Mouse (Mus musculus): ENCODE measurements around the gene Klhl22. TPM values are rescaled to one million over a fixed set of nuclear protein-coding genes. Genes with fewer than 3 reads are reported as not detected.

Klhl22 gene
- polyA plus RNA-seq, 1 experiment, result 38.5 TPM

DNA sequence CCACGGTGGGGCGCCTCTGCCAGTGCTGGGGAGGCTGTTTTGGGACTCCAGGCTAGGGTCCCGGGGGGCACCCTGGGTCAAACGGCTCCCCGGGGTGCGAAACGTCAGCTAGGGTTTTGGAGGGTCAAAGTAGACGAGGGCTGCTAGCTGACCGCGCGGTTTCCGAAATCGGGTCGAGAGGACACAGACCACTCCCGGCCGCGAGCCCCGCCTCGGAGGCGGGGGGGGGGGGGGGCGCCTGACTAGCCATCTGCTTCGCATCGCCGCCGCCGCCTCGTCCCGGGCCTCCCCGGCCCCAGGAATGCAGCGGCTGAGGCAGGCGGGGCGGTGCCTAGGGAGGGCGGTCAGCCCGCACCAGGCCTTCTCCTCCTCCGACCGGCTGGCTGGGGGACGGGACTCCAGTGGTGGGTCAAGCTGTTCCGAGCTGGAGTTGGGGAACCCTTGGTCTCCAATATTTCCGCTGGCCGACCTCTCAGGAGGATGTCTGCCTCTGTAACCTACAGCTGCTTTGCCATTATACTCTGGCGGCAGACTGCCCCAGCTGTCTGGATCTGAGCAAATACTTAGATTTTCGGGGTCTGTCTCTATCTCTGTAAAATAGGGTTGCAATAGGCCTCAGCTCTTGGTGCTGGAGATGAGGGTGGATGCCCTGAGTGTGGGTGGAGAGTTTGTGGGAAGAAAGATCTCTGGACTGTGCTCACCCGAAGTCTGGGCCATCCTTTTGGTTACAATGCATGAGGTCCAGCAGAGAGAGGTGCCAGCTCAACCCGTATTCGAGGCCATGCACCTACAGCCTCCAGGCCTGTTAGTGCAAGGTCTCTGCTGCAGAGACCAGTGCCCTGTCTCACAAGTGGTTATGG lies 39.1 kb downstream of the Klhl22 start:
- DNase-seq (ENCODE audit: low read depth, low spot score), result no peak
- WGBS, result 7% methylated on average over 38 of the region's 45 CpGs

DNA sequence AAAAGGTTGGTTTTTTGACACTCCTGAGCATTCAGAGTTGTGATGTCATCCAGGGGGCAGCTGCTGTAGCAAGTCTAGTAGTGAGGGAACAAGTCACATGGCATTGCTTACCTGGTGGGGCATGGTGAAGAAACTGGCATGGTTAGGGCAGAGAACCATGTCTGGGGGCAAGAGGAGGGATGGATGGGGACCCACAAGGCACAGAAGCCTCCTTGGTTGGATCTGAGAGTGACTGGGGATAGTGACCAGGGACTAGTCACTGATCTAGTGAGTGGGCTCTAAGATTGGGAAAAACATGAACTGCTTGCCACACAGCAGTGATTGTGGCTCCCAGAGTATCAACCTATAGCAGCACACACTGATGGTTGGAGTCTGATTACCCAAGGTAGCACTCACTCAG lies 40.2 kb downstream of the Klhl22 start:
- DNase-seq (ENCODE audit: low read depth, low spot score), result no peak

DNA sequence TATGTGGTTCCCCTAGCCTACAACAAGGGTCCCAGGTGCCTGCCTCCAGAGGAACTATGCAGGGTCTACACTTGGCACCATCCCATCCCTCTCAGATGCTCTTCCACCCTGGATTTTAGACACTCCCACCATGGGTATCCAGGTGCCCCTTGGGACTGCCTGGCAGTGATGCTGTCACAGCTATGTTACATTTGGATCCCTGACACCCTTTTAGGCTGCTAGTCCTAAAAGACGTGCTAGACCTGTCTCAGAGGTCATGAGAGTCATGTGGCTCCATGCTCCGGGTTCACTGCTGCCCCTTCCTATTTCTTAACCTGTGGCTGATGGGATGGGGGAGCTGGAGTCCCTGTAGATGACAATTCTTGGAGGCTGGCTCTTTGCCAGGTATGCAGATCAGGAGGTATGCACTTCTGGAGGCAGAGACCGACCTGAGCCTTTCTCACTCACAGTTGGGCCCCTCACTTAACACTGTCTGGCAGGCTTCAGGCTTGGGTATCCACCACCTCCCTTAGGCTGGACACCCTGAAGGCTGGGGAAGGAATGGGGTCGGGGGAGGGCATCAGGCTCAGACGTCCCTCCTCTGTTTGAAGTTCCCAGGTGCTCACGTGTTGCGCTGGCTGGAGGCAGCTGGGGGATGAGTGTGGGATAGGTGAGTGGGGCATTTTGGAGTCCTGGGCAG lies 42.5 kb downstream of the Klhl22 start:
- WGBS, result 25% methylated on average over 7 of the region's 7 CpGs
- DNase-seq (ENCODE audit: low read depth, low spot score), result no peak

DNA sequence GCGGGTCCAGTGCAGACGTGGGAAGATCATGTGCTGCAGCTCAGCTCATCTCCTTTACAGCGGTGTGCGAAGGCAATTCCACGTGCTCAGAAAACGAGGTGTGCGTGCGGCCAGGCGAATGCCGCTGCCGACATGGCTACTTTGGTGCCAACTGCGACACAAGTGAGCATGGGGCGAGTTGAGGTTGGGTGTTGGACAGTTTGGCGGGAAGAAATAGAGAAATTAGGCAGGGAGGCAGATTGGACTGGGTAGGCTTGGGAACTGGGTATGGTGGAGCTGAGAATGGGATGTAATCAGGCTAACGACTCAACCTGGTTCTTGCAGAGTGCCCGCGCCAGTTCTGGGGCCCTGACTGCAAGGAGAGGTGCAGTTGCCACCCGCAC lies 43.0 kb downstream of the Klhl22 start:
- WGBS, result 25% methylated on average over 18 of the region's 18 CpGs
- DNase-seq (ENCODE audit: low read depth, low spot score), result no peak

DNA sequence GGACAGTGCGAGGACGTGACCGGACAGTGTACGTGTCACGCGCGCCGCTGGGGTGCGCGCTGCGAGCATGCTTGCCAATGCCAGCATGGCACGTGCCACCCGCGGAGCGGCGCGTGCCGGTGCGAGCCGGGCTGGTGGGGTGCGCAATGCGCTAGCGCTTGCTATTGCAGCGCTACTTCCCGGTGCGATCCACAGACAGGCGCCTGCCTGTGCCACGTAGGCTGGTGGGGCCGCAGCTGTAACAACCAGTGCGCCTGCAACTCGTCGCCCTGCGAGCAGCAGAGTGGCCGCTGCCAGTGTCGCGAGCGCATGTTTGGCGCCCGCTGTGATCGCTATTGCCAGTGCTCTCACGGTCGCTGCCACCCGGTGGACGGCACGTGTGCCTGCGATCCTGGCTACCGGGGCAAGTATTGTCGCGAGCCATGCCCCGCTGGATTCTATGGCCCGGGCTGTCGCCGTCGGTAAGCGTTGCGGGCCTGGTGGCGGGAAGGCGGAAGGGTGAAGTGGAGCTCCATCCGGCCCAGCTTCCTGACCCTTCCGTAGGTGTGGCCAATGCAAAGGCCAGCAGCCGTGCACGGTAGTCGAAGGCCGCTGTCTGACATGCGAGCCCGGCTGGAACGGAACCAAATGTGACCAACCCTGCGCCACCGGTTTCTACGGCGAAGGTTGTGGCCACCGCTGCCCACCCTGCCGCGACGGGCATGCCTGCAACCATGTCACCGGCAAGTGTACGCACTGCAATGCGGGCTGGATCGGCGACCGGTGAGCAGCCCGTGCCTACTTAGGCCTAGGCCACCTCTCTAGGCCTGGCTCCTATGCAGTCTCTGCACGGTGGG lies 43.6 kb downstream of the Klhl22 start:
- no peak for DNase-seq (ENCODE audit: low read depth, low spot score)
- WGBS, result 22% methylated on average over 83 of the region's 83 CpGs

DNA sequence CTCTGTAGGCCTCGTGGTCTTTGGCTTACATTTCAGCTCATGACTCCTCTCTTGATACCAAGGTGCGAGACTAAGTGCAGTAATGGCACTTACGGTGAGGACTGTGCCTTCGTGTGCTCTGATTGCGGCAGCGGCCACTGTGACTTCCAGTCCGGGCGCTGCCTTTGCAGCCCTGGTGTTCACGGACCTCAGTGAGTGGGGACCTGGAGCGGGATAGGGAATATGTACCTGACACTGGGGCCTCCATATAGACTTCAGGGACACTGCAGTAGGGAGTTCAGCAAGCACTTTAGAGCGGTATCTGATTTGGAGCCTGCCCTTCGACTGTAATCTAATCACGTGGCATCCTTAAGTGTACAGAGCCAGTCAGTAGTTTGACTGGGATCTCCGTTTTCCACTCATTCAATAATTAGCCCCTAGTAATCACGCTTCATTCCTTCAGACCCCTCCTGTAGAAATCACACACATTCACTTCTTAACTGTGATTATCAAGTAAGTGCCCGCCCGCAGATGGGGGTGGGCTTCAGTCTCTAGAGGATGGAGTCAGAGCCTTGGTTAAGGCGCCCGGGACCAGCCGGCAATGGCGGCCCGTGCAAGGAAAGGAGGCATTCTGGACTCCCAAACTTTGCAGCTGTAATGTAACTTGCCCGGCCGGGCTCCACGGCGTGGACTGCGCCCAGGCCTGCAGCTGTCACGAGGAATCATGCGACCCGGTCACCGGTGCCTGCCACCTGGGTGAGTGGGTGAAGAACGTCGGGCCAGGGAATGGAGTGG lies 44.4 kb downstream of the Klhl22 start:
- WGBS, result 40% methylated on average over 33 of the region's 33 CpGs

DNA sequence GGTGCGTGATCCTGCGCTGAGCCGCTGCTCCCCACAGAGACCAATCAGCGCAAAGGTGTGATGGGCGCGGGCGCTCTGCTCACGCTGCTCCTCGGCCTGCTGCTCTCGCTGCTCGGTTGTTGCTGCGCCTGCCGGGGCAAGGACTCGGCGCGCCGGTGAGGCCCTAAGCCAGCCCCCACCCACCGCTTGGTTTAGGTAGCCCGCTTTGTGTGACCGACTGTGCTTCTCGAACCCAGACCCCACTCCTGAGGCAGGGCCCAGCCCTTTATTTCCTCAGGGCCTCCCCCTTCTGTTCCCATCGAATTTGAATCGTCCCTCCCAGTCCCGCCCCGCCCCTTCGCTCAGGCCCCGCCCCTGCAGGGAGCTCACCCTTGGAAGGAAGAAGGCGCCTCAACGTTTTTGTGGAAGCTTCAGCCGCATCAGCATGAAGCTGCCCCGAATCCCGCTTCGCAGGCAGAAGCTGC lies 45.1 kb downstream of the Klhl22 start:
- no peak for DNase-seq (ENCODE audit: low read depth, low spot score)
- WGBS, result 18% methylated on average over 33 of the region's 33 CpGs

More for the DNA sequence above, 44.4 kb downstream of the Klhl22 start:
- no peak for DNase-seq (ENCODE audit: low read depth, low spot score)

DNA sequence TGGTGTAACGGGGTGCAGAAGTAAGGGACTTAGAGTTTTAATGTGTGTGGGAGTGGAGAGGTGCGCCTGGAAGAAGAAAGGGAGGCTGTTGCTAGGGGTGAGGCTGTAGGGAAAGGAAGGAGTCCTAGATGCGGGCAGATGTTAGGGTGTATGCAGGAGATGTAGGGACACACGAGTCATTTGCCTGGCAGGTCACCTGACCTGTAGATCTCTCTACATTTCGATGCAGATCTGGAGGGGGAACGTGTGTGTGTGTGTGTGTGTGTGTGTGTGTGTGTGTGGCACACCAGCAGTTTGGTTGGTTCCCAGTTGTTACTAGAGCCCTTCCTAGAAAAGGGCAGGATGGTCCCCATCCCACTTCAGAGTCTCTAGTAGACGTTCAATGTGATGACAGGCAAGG lies 45.6 kb downstream of the Klhl22 start:
- WGBS, result 29% methylated on average over 7 of the region's 7 CpGs
- DNase-seq (ENCODE audit: low read depth, low spot score), result no peak

DNA sequence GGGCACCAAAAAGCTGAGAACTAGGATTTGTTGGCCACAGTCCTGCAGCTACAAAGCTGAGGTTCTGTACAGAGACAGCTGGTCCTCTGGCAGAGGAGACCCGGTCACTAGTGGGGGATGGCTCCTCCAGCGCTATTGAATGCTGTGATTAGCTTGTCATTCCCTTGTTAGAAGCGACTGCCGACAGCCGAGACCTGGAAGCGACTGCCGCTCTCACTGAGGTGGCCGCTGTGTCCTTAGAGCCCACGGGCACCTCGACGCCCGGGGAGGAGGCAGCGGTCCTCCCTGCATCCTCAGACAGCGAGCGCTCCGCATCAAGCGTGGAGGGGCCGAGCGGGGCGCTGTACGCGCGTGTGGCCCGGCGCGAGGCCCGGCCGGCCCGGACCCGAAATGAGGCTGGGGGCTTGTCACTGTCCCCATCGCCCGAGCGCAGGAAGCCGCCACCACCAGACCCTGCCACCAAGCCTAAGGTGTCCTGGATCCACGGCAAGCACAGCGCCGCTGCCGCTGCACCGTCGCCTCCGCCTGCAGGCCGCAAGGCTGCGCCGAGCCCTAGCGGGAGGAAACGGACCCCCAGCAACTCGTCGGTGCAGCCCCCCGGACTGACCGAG lies 47.3 kb downstream of the Klhl22 start:
- WGBS, result 24% methylated on average over 50 of the region's 50 CpGs
- DNase-seq (ENCODE audit: low read depth, low spot score), result no peak

DNA sequence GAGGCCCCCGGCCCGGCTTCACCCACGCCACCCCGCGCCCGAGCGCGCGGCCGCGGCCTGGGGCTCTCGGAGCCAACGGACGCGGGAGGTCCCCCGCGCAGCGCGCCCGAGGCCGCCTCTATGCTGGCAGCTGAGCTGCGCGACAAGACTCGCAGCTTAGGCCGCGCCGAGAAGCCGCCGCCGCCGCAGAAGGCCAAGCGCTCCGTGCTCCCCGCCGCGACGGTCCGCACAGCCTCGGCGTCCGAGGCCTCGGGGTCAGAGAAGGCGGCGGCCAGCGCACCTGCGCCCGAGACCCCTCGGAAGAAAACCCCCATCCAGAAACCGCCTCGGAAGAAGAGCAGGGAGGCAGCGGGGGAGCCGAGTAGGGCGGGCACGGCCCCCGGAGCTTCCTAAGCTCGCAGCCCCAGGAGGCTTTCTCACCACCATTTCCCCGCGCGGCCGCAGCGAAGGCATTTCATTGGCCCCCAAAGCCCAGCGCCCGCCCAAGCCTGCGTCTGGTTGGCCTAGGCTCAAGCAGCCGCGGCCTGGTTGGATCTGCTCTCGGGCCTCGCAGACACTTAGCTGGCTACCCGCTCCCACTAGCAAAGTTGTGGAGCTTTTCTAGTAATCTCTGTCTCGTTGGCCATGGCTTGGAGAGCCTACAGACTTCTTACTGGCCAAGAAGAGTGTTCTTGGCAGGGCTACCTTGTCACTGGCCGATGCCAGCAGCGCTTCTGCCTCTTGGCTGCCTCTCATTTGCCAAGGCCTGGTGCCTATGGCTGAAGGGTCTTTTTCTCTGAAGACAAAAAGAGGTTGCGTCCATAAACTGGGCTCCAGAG lies 48.0 kb downstream of the Klhl22 start:
- WGBS, result 14% methylated on average over 73 of the region's 73 CpGs
- DNase-seq (ENCODE audit: low read depth, low spot score), result peak; percentile 53

DNA sequence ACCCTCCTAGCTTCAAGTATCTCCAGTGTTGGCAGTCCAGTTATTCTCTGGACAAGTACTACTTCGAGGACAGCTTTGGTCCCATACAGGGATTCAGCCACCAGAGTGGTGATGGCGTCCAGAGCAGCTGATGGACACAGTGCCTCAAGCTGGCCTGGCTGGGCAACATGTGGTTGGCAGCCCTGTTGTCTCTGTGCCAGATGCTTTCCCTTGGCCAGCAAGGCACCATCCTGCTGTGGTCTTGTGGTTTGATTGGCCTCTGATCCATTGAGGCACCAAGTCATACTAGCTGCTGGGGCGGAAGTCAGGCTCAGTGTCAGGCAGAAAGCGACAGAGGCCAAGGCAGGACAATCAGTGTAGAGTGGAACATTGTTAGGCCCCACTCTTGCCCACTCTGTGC lies 49.7 kb downstream of the Klhl22 start:
- 89% methylated on average over 4 of the region's 4 CpGs for WGBS
- DNase-seq (ENCODE audit: low read depth, low spot score), result no peak

DNA sequence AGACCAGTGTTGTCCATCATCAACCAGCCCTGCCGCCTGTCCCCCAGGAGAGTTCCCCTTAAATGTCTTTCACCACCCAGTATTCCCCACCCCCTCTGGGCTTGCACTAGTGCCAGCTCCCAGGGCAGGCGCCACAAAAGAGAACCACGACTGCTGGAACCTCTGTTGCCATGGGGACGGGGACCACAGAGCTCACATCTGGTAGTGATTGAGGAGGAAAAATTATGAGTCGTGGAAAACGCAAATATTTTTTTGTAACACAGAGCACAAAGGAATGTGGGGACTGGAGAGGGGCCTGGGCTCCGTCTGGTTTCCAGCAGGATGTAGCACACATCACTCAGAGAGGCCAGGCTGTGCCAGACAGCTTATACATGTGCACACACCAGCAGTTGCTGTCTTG lies 50.3 kb downstream of the Klhl22 start:
- no peak for DNase-seq (ENCODE audit: low read depth, low spot score)
- WGBS, result 41% methylated on average over 7 of the region's 7 CpGs

DNA sequence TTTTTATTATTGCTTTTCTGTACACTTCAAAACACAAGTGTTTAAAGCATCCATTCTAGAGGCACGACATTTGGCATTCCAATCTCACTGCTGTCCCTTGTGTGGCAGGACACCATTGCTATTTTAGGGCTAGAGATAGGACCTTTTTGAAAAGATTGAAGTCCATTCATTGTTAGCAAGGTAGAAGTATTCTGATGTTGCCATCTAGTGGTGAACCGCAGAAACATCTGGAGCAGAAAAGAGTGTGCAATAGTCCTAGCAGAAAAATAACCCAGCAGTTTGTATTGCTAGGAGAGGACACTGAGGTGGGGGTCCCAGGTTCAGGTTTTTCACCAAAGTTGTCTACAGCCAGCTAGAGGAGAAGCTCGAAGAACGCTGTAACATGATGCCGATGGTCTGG lies 52.7 kb downstream of the Klhl22 start:
- WGBS, result 4% methylated on average over 5 of the region's 5 CpGs
- DNase-seq (ENCODE audit: low read depth, low spot score), result peak; percentile 42

DNA sequence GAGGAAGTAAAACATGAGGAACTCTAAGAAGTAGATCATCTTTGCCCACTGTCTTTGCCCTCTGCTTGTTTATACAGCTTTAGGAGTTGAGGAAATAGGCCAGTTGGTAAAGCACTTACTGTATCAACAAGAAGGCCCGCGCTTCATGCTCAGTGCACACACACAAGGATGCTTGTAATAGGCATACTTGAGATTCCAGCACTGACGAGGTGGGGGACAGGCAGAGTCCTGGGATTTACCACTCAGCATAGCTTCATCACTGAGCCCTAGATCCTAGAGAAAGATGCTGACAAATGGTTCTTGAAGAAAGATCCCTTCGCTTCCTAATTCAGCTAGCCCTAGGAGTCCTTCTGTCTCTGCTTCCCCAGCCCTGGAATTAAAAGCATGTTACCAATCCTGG lies 53.8 kb downstream of the Klhl22 start:
- 52% methylated on average over 4 of the region's 4 CpGs for WGBS
- DNase-seq (ENCODE audit: low read depth, low spot score), result no peak

DNA sequence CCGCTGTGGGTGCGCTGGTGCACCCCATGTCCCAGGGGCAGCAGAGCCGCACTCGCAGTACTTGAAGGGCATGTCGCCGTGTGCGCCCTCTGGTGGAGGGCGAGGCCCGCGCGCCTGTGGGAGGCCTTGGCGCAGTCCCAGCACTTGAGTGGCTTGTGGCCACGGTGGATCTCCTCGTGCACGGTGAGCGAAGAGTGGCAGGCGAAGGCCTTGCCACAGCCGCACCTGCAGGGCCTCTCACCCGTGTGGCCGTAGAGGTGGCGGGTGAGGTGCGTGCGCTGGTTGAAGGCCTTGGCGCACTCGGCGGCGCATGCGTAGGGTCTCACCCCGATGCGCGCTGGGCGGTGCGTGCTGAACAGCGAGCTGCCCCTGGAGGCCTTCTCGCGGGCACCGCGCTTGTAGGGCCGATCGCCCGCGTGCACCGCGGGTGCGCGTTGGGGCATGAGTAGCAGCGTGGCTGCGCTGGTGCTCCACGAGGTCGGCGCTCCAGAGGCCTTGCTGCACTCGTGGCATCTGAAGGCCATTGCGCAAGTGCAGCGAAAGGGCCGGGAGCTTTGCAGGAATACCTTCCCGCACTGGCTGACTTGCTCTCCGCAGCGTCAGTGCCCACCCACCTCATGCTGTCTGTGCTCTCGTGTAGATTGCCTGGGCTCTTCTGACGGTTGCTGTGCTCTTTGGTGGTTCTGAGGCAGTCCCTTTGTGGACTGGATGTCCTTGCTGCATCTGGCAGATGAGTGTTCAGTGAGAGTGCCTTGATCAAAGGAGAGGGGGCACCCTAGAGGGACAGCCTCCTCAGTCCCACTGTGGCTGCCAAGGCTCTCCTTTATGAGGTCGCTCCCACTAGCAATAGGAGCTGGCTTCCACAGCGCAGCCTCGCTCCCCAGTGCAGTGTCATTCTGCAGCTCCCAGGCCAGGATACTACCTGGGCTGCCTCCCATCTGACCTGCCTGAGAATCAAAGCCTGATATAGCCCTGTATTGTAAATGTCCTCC lies 56.3 kb downstream of the Klhl22 start:
- peak; percentile 43 for DNase-seq (ENCODE audit: low read depth, low spot score)
- 4% methylated on average over 63 of the region's 63 CpGs for WGBS

DNA sequence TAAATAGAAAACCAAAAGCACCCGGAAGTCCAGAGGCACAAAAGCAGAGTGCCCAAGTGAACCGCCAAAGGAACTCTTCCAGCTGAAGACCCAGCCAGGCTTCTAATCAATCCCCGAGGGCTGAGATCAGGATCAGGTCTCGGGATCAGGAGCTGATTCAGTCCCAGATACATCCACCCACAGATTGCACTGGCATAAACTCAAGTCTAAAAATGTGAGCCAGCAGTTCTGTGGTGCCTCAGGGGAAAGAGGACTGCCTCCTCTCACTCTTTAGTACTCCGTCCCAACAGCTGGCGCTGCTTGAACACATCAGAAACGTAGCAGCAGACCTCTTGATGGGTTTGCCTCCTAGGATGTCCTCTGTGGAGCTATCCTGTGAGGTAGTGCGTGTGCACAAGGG lies 57.1 kb downstream of the Klhl22 start:
- no peak for DNase-seq (ENCODE audit: low read depth, low spot score)
- WGBS, result 87% methylated on average over 8 of the region's 8 CpGs

DNA sequence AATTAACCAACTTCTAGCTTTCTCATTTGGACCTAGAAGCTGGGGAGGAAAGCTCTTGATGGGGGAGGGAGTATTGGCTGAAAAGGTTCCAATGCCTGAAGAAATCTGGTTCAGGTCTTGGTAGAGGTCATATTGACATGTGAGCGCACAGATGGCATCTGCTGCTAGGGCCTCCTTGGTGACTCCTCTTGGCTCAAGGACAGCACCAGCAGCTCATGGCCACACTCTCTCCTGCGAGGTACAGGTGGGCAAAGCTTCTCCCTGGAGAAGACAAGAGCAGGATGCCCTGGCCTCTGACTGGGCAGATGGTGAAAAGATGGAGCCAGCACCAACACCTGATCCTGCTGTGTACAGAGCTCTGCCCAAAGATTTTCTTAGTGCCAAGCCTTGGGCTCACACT lies 67.1 kb downstream of the Klhl22 start:
- 72% methylated on average over 2 of the region's 2 CpGs for WGBS
- DNase-seq (ENCODE audit: low read depth, low spot score), result no peak
